Mouse (Mus musculus): ENCODE data around the gene Spag16. TPM values are rescaled to one million over a fixed set of nuclear protein-coding genes. Genes with fewer than 3 reads are reported as not detected.

Gene Spag16
- total RNA-seq, 2 experiments from 2014 or later, result 0.14 to 0.16 TPM

DNA sequence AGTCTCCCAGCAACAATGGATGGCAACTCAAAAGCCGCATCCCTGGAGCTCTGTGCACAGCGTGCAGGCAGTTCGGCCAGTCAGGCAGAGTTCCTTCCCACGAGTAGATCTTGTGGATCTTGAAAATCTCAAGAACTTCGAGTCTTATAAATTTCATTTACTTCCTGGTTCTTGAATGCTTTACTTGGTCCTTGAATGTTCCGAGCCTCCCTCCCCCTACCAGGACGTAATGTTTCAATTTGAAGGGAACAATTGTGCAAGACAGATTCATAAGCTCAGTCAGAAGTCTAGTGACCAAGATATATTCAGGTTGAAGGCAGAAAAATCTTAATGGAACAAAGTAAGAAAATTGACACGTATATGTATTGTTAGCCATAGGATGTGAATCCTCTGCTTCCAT is 277.9 kb downstream of the Spag16 start:
- DNase-seq, result no peak

DNA sequence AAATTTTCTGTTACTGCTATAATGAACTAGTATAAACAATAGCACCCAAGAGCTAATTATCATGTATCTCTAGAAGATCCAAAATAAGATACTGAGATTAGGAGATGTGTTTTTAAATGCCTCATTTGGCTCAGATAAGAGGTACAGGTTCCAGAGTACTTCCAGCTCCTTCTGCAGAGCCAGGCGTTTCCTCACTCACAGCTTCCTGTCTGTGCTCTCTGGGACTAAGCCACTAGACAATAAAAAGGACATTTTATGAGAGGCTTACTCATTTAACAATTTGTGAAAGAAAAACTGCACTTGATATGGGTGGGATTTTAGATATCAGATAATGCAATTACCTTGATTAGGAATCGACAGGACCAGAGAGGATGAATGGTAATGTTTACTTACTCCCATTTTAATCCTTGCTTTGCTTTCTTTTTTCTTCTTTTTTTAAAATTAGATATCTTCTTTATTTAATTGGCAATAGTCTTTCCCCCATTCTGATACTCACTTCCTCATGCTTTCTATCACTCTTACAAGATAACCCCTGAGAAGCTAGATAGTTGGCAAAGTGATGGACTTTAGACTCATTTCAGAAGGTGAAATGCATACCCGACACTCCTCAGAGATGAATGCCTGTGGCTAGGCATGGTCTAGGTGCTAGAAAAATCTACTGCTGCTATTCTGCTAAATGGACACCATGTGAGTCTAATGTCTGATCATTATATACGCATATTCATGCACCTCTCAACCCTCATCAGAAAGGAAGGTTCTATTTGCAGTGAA is 289.6 kb downstream of the Spag16 start:
- DNase-seq, result no peak

DNA sequence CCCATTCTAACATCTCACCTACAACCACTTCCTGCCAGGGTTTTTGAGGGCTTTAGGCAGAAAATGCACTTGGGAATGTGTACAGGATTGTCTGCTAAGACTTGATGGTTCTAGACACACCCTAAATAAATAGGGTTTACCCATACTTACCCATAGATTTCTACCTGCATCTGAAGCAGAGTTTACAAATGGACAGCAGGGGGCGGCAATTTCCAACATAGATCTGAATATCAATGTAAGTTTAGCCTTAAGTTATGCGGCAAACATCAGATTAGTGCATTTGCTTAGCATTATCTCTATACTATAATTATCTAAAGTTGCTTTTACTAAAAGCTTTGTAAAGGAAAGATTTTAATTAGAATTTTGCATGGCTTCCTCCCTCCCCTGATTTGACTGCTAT is 301.3 kb downstream of the Spag16 start:
- peak; percentile 30 for DNase-seq

DNA sequence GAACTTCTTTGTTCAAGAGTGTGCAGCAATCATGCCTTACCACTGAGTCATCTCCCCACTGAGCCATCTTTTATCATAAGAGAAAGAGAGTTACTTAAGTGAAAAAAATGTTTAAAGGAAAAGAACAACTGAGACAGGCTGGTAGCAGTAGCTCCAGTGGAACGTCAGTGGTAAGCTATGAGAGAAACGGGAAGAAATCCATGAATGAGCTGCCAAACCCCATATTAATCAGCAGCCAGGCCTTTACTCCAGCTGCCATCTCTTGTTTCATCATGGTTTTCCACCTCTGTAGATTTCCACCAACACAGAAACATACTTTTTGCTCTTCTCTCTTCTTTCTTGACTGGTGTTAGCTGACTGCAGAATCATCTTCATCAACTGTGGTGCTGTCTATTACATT is 308.8 kb downstream of the Spag16 start:
- no peak for DNase-seq

DNA sequence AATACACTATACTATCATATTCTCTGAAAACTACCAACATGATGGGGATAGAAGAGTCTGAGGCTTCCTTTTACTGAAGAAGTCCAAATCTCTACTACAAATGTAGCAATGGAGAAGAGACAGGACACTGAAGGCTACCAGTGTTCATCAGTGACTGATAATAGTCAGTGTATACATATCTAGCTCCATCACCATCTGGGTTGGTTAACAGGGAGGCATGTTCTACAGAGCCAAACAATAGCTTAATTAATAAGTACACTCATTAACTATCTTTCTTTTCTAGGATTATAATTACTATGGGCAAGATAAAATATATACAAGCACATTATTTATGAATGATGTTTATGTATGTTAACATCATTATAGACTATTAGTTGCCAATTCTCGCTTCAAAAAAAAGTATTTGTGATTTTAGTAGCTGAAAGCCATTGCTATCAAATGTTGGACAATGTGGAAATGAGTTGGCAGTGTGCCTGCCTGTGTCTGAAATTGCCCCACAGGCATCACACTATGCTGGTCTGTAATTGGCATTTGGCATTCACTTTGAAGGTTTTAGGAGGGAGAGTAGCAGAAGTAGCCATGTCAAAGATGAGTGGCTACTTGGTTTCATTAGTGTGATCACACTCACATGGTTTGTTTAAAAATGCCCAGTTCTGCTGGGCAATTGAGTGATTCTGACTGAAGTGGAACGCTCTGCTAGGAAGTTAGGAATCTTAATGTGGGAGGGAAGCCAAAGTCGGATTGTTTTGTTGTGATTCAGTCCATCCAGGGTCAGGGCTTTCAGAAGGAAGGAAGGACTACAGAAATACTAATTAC is 338.8 kb downstream of the Spag16 start:
- DNase-seq, result no peak

DNA sequence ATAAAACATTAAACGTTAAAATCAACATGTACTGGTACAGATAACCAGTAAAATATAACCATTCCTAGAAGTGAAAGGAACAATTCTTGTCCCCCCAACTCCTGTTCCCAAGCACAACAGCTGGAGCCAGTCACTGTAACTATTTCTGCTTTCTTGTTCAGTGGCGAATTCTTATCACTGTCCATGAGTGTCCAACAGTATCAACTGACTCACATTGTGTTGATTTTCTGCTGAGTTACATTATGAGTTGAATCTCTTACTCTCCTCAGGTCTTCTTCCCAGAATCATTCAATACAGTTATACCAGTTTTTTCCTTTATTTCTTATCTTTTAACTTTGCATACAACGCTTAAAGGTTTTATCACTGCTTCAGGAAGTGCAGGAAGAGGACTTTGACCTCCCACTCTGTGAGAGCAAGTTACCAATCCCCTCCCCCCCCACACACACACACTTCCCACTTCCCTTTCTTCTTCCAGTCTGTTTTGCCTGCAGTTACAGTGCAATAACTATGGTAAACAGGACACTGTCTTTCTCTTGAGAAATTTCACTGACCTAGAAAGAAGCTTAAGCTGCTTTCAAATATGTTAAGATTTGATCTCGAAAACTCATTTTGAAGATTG is 353.5 kb downstream of the Spag16 start:
- no peak for DNase-seq

DNA sequence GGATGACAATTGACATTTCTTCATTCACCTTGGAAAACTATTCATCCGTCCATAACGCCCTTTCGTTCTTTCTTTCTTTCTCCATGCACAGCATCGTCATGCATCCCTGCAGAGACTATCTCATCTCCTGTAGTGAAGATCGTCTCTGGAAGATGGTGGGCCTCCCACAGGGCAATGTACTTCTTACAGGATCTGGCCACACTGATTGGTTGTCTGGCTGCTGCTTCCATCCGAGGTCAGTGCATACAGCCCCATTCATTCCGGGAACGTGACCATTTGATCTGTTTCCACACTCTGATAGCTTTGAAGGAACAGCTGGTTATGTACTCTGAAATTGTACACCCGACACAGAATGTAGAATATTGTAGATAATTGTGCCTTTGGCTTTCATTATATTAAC is 438.0 kb downstream of the Spag16 start:
- no peak for DNase-seq

DNA sequence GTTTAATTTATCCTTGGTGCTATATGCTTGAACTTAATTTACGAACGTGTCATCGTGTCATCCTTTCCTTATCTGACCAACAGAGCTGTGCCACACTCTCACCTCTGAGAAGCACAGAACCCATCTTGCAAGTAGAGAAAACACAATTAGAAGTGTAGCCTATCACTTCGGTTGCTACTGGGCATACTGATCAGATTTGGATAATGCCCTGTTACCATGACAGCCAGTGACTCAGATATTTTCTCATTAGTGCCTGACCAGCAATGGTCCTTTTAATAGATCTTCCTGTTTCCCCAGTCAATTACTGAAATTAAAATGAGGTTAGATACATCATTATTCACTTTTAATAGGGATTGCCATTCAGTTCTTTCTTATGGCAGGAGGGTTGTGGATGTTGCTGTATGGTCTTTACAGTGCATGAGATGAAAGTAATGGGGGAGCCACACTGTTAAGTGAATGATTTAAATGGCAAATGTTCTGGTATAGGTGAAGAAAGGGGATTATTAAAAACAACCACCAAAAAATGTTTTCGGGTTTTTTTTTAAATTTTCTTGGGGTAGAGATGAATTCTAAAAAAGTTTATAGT is 439.2 kb downstream of the Spag16 start:
- no peak for DNase-seq

DNA sequence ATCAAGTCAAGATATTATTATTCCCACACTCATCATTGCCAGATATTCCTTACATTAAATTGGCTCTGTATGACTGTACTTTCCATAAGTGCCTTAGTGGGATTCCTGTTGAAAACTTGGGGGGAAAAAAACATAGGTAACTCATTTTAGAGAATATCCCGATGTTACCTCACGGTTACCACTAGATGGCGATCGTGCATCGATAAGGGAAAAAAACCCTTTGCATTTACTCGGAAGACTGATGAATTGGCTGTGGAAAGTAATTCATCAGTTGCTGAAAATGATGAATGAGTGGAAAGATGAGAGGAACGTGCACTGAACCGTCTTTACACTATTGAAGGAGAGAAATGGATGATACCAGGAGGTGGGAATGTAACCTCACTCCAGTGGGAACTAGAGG is 443.4 kb downstream of the Spag16 start:
- peak; percentile 5 for DNase-seq

DNA sequence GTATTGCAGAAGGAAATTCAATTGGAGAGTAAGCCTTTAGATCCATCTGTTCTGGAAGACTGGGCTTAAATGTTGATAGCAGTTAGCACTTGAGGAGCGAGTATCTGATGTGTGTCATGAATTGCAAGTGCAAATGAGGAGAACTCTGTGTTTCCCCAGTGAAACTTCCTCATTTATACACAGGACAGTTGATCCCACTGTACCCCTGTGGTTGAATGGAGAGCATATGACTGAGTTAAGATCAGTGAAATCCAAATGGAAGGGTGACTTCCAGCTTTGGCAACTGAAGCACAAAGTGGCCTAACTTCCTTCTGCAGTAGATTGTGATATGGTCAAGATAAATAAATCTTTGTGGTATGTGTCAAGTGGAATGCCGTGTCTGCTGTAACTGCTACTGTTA is 446.0 kb downstream of the Spag16 start:
- DNase-seq, result no peak

DNA sequence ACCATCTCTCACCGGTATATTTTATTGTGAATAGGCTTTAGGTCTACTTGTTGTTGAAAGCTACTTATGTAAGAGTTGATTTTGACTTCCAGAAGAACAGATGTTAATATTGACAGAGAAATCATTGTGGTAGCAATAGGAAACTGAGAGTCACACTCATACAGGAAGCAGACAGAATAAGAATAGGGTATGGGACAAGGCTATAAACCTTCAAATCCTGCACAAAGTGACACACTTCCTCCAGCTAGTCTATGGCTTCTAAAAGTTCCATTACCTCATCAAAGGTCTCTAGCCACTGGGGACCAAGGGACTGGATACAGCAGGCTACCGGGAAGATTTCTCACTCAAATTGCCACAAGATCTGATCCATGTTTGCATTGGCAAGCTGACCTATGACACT is 452.5 kb downstream of the Spag16 start:
- DNase-seq, result no peak

DNA sequence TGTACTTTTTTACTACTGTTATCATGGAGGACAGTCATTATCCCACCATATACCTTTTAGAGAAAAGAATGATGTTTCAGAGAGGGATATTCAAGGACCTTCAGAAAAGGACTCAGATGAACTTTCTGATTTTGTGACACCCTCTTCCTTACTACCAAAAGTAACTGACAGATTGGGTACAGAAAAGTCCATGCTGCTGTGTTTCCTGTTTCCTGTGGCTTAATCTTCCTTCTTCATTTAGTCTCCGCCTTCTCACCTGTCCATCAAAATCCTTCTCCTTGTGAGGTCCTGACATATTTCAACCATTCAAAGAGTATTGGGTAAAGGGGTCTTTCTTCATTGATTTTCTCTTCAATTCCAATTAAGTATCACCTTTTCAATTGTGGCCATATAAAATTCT is 456.6 kb downstream of the Spag16 start:
- DNase-seq, result no peak

DNA sequence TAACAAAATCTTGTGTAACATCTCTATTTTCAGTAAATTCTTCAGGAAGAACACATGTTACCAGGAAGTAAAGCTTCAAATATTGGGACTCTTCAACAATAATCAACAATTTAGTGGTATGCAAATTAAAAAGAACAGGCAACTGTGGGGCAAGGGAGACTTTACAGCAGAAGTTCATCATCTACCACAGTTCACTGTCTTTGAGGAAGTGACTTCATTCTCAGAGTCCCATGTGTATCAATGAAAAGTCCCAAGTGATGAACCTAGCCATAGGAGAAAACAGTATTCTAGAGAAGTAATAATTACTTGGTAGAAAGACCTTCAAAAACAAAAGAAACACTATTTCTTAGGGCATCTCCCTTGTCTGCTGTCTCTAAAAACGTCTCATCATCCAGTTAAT is 457.4 kb downstream of the Spag16 start:
- DNase-seq, result no peak

DNA sequence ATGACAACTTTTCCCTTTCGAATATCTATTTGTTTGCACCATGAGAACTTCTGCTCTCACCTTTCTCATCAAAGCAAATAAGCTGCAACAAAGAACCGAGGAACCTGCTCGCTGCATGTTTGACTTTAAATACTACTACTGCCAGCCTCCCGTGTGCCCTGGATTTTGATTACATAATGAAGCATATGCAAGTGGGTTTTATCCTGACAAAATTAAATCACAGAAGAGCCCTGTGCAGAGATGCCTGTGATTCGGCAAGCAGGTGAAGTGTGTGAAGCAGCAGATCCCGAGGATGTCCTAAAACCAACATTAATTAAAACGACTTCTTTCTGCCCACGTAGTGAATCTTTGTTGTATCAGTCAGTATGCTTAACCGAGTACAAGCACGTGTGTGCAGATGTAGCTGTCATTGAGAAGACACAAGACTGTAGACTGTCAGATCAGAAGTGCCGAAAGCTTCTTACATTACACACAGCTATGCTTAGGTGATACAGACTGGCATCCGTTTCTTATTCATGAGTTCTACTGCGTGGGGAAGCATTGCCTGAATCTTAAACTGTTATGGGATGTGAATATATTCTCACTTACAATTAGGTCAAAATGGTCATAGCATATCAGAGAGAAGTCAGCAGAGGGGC is 489.5 kb downstream of the Spag16 start:
- DNase-seq, result no peak

DNA sequence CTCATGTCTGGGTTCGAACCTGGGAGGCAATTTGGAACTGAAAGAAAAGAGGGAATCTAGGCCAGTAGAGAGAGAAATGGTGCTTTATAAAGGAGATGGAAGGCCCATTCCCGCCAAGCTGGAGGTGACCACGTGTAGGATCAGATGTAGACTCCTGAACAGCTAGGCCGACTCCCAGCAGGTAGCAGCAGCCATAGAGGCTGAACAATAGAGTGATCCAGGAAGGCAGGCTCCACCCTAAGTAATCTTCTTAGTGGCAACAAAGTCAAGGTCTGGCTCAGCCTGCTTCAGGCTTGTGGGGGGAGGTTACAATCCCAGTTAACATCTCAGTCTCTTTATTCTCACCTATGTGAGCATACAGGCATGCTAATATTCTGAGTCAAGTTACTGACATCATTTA is 494.2 kb downstream of the Spag16 start:
- DNase-seq, result no peak

DNA sequence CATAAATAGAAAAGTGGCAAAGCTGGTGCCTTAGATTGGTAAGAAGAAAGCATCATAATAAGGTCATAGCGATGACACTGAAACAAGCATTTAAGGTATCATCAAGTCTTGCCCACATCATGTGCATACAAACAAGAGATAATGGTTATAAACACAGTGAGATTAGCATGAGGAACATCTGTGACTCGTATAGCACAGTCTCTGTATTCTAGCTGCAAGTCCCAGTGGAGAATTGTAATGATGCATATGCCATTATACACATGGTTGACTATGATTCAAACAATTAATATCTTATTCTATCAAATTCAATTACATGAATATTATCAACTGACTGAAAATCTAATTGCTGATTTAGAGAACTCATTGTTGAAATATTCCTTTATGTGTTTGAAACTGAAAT is 519.4 kb downstream of the Spag16 start:
- no peak for DNase-seq

DNA sequence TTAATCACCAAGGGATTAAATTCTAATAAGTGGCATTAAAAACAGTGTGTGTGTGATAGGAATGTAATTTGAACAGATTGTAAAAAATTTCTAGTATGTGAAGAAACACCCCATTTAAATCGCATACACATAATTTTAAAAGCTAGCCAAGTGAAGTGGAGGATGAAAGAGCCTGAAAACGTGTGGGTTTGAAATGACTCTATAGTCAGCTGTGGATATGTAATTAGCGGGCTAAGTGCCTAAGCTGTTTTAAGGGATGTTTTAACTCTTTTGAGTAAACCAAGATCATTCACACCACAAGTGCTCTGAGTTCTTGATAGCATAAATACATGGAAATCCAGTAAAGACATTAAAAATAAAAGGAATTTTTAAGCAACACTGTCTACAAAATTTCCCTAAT is 524.6 kb downstream of the Spag16 start:
- DNase-seq, result no peak

DNA sequence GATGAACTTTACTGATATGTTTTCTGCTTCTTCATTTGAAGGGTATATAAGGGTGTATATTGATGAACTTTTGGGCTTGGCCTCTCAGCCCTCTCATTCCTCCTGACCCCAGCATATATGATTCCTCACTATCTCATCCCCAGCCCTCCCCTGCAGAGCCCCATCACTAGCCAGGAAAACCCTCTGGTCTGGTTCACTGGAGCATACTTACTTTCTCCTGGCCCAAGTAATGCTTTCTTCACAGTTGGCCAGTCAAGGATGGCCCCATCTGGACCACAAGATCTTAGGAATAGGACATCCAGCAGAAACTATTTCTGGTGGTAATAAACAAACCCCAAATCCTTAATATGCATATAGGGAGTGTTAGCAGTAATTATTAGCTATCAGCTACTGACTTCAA is 527.2 kb downstream of the Spag16 start:
- no peak for DNase-seq

DNA sequence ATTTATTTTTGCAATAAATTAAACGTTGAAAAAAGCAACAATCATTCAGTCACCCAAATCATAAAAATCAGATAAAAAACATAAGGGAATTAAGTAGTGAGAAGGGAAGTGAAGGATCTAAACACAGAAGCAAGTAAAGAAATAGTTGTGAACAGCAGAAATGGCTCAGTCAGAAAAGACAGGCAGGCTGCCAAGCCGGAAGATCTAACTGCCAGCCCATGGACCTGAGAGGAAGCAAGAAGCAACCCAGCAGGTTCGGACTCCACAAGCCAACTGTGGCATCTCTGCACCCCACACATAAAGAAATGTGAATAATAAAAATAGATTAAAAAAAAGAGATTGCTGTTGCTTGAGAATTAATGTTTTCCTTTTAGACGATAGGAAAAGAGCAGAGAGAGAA is 545.0 kb downstream of the Spag16 start:
- DNase-seq, result peak; percentile 5

DNA sequence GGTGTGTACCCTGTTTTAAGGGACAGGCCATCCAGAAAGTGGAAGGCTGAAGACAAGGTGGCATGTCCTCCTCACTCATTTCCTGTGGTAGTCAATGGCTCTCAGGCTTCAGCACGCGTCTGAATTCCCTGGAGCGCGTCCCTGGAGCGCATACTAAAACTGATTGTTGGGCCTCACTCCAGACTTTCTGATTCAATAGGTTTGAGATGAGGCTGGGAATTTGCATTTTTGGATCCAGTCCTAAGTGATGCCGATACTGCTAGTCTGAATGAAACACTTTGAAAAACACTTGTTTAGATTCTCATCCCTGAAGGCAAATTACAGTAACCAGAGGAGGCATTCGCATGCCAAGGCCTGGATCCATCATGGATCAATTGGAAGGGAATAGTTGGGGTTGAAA is 553.3 kb downstream of the Spag16 start:
- DNase-seq, result no peak

DNA sequence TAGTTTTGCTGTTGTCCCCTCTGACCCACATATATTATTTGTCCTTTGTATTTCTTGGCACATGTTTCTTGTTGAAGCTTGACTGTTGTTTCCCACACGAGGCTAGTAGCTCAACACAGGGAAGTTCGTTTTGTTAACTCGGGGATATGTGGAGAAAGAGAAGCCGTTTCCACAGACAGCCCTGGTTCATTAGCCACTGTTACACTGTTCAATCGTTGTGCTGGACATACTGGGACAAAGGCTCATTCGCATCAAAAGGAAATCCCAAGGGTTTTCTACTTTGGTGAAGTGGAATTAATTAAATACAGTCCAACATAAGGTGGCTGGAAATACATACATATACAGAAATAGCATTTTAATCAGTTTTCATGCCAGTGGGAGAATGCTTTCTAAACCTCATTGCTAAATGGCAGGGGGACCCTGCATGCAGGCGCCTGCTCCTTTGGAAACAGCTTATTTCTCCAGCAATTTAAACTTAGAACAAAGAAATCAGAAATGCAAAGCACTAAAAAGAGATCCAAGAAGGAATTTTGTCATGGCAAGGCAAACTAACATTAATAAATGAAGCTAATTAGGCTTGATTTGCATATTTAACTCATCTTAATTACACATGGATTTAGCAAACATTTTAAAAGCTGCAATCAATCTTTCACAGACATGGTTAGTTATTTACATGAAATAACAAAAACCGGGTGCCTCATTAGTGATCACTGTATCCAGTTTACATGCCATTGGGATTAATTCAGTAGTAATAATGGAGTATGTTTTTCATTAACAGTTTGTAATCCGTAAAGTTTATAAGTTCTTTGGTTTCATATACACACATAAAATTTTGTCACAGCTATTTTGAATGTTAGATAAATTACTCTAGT is 615.7 kb downstream of the Spag16 start:
- DNase-seq, result no peak

DNA sequence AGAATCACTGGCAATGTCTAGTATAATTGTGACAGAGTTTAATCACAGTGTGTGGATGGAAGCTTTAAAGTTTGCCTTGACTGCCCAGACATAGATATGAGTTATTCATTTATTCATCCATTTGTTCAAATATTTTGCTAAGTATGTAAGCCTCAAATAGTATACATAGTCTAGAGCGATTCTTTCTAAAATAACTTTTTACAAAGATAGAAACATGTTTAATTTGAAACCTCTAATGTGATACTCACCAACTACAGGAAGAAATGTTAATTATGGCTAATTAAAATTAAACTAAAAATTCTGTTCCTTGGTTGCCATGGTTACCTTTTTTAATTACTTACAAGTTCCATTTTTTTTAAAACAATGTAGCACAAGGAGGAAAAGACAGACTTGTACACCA is 653.1 kb downstream of the Spag16 start:
- no peak for DNase-seq
